Mouse (Mus musculus) ES-Bruce4 (cell line): Measurements from ENCODE around the gene Rbms3.

Experiments
- CTCF ChIP-seq: IDR thresholded peaks from one replicate; pipeline ENCODE4 v1.8.1; 2011; ENCODE audit warnings: low read depth, low read length
- EP300 ChIP-seq: IDR thresholded peaks from 2 replicates; pipeline ENCODE4 v1.6.1; 2011; ENCODE audit warnings: low read depth, low read length; ENCODE audit not compliant: insufficient read depth
- POLR2A ChIP-seq: IDR thresholded peaks from one replicate; pipeline ENCODE4 v1.8.1; 2011; ENCODE audit warnings: low read length; ENCODE audit not compliant: insufficient read depth

DNA sequence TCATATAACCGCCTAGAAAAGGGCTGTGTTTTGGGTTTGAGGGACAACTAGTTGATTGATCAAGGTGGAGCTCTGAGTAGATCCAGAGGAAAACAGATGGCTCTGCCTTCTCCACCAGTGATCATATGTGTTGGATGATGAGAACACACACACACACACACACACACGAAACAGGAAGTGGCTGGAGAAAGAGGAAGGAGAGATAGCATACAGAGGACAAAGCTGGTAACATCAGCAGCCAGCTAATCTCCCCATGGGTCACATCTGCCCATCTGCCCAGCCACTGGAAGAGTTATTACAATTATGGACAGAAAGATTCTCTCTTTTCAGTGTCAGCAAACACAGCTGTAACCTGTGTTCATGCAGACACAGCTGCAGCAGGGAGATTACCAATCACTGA lies 816.3 kb downstream of the Rbms3 start:
- TF ChIP-seq POLR2A (no peak), CTCF (no peak), EP300 (no peak)
